Mouse (Mus musculus) megakaryocyte, embryonic 14.5 days (primary cell): Measurements from ENCODE around the gene Eef1akmt4.

Experiments
- FLI1 ChIP-seq: IDR thresholded peaks from 2 replicates; pipeline ENCODE4 v1.6.1; 2012; ENCODE audit warnings: low read length, inconsistent platforms, mixed read lengths
- GATA1 ChIP-seq: IDR thresholded peaks from 3 replicates; pipeline ENCODE4 v1.6.1; 2012; ENCODE audit warnings: mixed read lengths, low read length, inconsistent platforms, borderline replicate concordance

DNA sequence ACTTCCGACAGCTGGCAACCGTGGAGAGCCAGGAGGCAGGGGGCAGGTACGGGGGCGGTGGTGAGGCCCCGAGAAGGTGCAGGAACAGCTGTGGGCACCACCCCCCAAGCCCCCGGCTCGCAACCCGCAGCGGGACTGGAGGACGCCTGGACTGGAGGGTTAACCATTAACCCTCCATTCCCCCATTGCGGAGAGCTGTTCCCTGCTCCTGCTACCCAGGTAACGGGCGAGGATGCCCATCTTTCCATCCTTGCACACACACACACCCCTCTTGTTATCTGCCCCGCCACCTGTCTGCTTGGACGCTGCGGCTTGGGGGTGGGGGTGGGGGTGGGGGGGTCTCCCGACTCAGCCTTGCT, 20.7 kb upstream of the Eef1akmt4 start:
- no peak for TF ChIP-seq GATA1
- no peak for TF ChIP-seq FLI1
